Mouse (Mus musculus) forebrain, embryonic 10.5 days (tissue): ENCODE data around the gene Arhgap10. TPM values are rescaled to one million over a fixed set of nuclear protein-coding genes. Genes with fewer than 3 reads are reported as not detected.

Source experiments
- DNase-seq: peaks from one replicate; pipeline ENCODE4 v3.0.0-alpha.2; 2017; ENCODE audit warnings: low spot score; ENCODE audit errors: extremely low spot score
- H3K27ac ChIP-seq: fragments of 300-500 bp; sonication (generic); 2 replicates; pipeline ENCODE4 v1.5.1; 2016; ENCODE audit warnings: mild to moderate bottlenecking
- H3K27me3 ChIP-seq: fragments of 300-500 bp; sonication (generic); 2 replicates; pipeline ENCODE4 v1.6.1; 2016; ENCODE audit warnings: mild to moderate bottlenecking; ENCODE audit not compliant: poor library complexity, severe bottlenecking
- H3K36me3 ChIP-seq: fragments of 300-500 bp; sonication (generic); replicated peaks from 2 replicates; pipeline ENCODE4 v1.6.1; 2016; ENCODE audit warnings: mild to moderate bottlenecking, moderate library complexity
- H3K4me1 ChIP-seq: fragments of 300-500 bp; sonication (generic); 2 replicates; pipeline ENCODE4 v1.6.1; 2016
- H3K4me3 ChIP-seq: fragments of 300-500 bp; sonication (generic); 2 replicates; pipeline ENCODE4 v1.5.1; 2016; ENCODE audit warnings: mild to moderate bottlenecking, moderate library complexity
- H3K9me3 ChIP-seq: fragments of 300-500 bp; sonication (generic); 2 replicates; pipeline ENCODE4 v1.6.1; 2016; ENCODE audit warnings: mild to moderate bottlenecking, moderate library complexity
- WGBS: fragments of 180-500 bp; shearing (Covaris S2); methylation state at CpG from one replicate; pipeline ENCODE4 v1.1.7; 2016; 5-methylcytosine and 5-hydroxymethylcytosine counted together
- polyA plus RNA-seq: library from polyadenylated mRNA; unstranded; fragments of >200 nt; fragmentation: Nextera tagmentation; extraction: Ambion mirVana; gene quantifications from 2 replicates; pipeline ENCODE4 v1.2.1, GENCODE M21; 2016

Gene Arhgap10
- polyA plus RNA-seq, 1 experiment from 2014 or later = 21.0 TPM

DNA sequence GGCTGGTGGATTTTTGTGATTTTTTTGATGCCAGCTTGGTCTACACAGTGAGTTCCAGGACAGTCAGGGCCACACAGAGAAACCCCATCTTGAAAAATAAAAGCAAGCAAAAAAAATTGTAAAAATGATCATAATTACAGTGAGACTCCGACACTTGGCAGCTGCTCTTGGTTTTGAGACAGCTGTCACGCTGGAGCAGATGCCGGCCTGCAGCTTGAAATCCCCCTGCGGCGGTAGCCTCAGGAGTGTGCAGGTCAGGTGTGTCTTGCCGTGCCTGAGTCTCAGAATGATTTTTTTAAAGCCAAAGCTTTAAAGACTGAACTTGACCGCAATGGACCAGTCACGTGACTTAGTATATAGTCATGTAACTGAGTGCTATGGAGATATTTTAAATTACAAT lies 8.4 kb upstream of the Arhgap10 start:
- Histone ChIP-seq H3K9me3 (no peaks in the 10 kb centered on the region), H3K4me3 (no peak overlapping the region), H3K27ac (no peak overlapping the region), H3K4me1 (no peaks in the 10 kb centered on the region), H3K27me3 (no peaks in the 10 kb centered on the region), H3K36me3 (no peaks in the 10 kb centered on the region)
- 94% methylated on average over 8 of the region's 8 CpGs for WGBS
- no peak for DNase-seq

- Histone ChIP-seq H3K36me3 (no peaks in the 10 kb centered on the region), H3K9me3 (no peaks in the 10 kb centered on the region), H3K4me1 (no peaks in the 10 kb centered on the region), H3K27ac (no peak overlapping the region), H3K27me3 (0 out of 2 replicates have a peak, but pooled peaks cover 5% of the 10 kb centered on the region), H3K4me3 (no peak overlapping the region)
- DNase-seq = no peak
- 88% methylated on average over 2 of the region's 2 CpGs for WGBS
Observed at GRCm38 (mm10) chr8:77524906-77525305, 7.2 kb upstream of the Arhgap10 start.

GRCm38 (mm10) chr8:77524018-77524615 lies 6.4 kb upstream of the Arhgap10 start:
- WGBS = 89% methylated on average over 14 of the region's 14 CpGs
- Histone ChIP-seq H3K4me3 (no peak overlapping the region), H3K4me1 (peaks cover 4% of the 10 kb centered on the region), H3K27me3 (peaks cover 12% of the 10 kb centered on the region), H3K36me3 (no peaks in the 10 kb centered on the region), H3K9me3 (no peaks in the 10 kb centered on the region), H3K27ac (no peak overlapping the region)
- DNase-seq = no peak

DNA sequence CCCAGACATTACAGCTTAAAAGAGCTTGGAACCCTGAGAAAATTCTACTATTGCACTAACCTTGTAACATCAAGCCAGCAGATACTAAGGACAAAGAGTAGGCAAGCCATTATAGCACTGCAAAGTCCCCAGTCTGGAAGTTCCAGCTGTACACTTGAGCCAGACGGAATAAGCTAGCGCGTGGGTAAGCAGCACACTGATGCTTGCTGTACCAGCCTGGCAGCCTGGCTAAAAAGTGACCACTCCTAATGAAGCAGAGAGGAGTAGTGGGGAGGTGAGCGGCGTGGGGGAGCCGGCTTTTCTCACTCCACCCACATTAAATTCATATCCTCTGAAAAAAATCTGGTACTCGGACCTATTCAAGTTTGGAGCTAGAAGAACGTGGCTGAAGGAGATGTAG lies 5.2 kb upstream of the Arhgap10 start:
- peaks cover 16% of the 10 kb centered on the region for H3K4me1 ChIP-seq

DNA sequence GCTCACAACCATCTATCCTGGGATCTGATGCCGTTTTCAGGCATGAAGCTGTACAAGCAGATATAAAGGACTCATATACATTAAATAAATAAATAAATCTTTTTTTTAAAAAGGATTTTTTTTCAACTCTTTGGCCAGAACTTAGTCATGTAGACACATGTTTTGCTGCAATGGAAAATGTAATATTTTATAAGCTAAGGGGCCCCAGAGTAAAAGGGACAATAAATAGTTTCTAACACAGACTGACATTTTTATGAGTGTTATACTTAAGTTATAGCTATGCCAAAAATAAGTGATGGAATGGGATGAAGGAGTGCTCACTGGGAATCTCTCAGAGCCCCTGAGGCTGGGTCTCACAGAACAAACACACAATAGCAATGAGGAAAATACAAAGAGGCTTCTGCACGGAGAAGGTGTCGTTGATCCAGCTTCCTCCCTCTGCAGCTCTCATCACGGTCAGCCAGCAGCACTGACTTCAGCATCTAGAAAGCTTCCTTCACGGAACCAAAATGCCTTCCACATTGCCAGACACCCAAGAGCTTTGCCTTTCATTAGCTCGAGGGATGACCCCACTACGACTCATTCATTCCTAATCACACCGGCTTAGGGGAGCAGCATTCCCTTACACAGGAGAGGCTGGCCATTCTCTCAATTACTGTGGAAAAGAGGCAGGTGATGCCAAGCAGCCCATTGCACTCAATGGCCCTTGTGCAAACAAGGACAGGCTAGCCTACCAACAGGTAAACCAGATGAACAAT lies 3.5 kb upstream of the Arhgap10 start:
- peaks cover 24% of the 10 kb centered on the region for H3K27me3 ChIP-seq
- H3K36me3 ChIP-seq = no peaks in the 10 kb centered on the region
- WGBS = 79% methylated on average over 8 of the region's 8 CpGs
- no peak for DNase-seq
- H3K4me1 ChIP-seq = peaks cover 27% of the 10 kb centered on the region
- no peak overlapping the region for H3K27ac ChIP-seq
- no peaks in the 10 kb centered on the region for H3K9me3 ChIP-seq
- H3K4me3 ChIP-seq = no peak overlapping the region

More for the DNA sequence above, 5.2 kb upstream of the Arhgap10 start:
- Histone ChIP-seq H3K27me3 (peaks cover 16% of the 10 kb centered on the region), H3K9me3 (no peaks in the 10 kb centered on the region), H3K36me3 (no peaks in the 10 kb centered on the region), H3K4me3 (no peak overlapping the region), H3K27ac (no peak overlapping the region)
- DNase-seq = no peak
- 89% methylated on average over 8 of the region's 8 CpGs for WGBS

DNA sequence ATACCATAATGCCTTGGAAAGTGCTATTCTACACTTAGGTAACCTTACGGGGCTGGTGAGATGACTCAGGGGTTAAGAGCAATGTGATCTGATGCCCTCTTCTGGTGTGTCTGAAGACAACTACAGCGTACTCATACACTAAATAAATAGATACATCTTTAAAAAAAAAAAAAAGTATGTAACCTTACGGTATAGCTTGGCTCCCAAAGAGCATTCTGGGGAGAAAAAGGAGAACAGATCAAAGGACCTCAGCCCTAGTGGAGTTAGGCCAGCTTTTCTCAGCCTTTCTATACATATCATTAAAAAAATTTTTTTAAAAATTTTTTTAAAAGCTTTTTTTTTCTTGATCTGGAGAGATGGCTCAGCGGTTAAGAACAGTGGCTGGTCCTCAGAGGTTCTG lies 2.8 kb upstream of the Arhgap10 start:
- no peak overlapping the region for H3K27ac ChIP-seq
- H3K9me3 ChIP-seq = no peaks in the 10 kb centered on the region
- peaks cover 30% of the 10 kb centered on the region for H3K27me3 ChIP-seq
- DNase-seq = no peak
- no peak overlapping the region for H3K4me3 ChIP-seq
- WGBS = 95% methylated on average over 4 of the region's 4 CpGs
- H3K4me1 ChIP-seq = peaks cover 33% of the 10 kb centered on the region
- no peaks in the 10 kb centered on the region for H3K36me3 ChIP-seq

- Histone ChIP-seq H3K27ac (peak overlapping the region; percentile 91), H3K36me3 (no peaks in the 10 kb centered on the region), H3K4me1 (peaks cover 48% of the 10 kb centered on the region), H3K9me3 (no peaks in the 10 kb centered on the region), H3K4me3 (peak overlapping the region; percentile 75), H3K27me3 (peaks cover 51% of the 10 kb centered on the region)
- 9% methylated on average over 33 of the region's 33 CpGs for WGBS
- no peak for DNase-seq
Observed at GRCm38 (mm10) chr8:77518201-77519115, 705 bp upstream of the Arhgap10 start.

- Histone ChIP-seq H3K9me3 (no peaks in the 10 kb centered on the region), H3K4me3 (peak overlapping the region; percentile 75), H3K27ac (peak overlapping the region; percentile 91), H3K4me1 (peaks cover 64% of the 10 kb centered on the region), H3K27me3 (peaks cover 60% of the 10 kb centered on the region), H3K36me3 (no peaks in the 10 kb centered on the region)
- 6% methylated on average over 10 of the region's 10 CpGs for WGBS
- DNase-seq = peak; percentile 39
Observed at GRCm38 (mm10) chr8:77516845-77517244, 908 bp downstream of the Arhgap10 start.

GRCm38 (mm10) chr8:77515786-77516185 lies 2.0 kb downstream of the Arhgap10 start:
- H3K4me1 ChIP-seq = peaks cover 71% of the 10 kb centered on the region
- H3K36me3 ChIP-seq = no peaks in the 10 kb centered on the region
- 76% methylated on average over 8 of the region's 8 CpGs for WGBS
- no peak overlapping the region for H3K27ac ChIP-seq
- no peaks in the 10 kb centered on the region for H3K9me3 ChIP-seq
- H3K4me3 ChIP-seq = peak overlapping the region; percentile 75; the same call in 1 of the 2 replicates
- H3K27me3 ChIP-seq = peaks cover 64% of the 10 kb centered on the region
- no peak for DNase-seq

GRCm38 (mm10) chr8:77515201-77515600 lies 2.6 kb downstream of the Arhgap10 start:
- Histone ChIP-seq H3K27me3 (peaks cover 68% of the 10 kb centered on the region), H3K4me3 (no peak overlapping the region)

GRCm38 (mm10) chr8:77511750-77512493 lies 5.8 kb downstream of the Arhgap10 start:
- Histone ChIP-seq H3K4me3 (no peak overlapping the region), H3K27me3 (peaks cover 54% of the 10 kb centered on the region), H3K36me3 (no peaks in the 10 kb centered on the region), H3K4me1 (peaks cover 55% of the 10 kb centered on the region), H3K27ac (0 out of 2 replicates have a peak overlapping the region, but pooled peaks have one; percentile 32), H3K9me3 (no peaks in the 10 kb centered on the region)
- peak; percentile 31 for DNase-seq
- 24% methylated on average over 13 of the region's 13 CpGs for WGBS

More at GRCm38 (mm10) chr8:77515201-77515600, 2.6 kb downstream of the Arhgap10 start:
- DNase-seq = no peak
- peaks cover 74% of the 10 kb centered on the region for H3K4me1 ChIP-seq
- H3K27ac ChIP-seq = no peak overlapping the region
- no peaks in the 10 kb centered on the region for H3K36me3 ChIP-seq
- 93% methylated on average over 8 of the region's 8 CpGs for WGBS
- no peaks in the 10 kb centered on the region for H3K9me3 ChIP-seq

GRCm38 (mm10) chr8:77510426-77510825 lies 7.3 kb downstream of the Arhgap10 start:
- peaks cover 39% of the 10 kb centered on the region for H3K27me3 ChIP-seq
- DNase-seq = no peak
- no peaks in the 10 kb centered on the region for H3K36me3 ChIP-seq
- H3K4me3 ChIP-seq = no peak overlapping the region
- WGBS = 77% methylated on average over 3 of the region's 3 CpGs
- no peak overlapping the region for H3K27ac ChIP-seq
- no peaks in the 10 kb centered on the region for H3K9me3 ChIP-seq
- peaks cover 40% of the 10 kb centered on the region for H3K4me1 ChIP-seq
